9 mouse cellular contexts compared by ENCODE assay signal in the genomic region with DNA sequence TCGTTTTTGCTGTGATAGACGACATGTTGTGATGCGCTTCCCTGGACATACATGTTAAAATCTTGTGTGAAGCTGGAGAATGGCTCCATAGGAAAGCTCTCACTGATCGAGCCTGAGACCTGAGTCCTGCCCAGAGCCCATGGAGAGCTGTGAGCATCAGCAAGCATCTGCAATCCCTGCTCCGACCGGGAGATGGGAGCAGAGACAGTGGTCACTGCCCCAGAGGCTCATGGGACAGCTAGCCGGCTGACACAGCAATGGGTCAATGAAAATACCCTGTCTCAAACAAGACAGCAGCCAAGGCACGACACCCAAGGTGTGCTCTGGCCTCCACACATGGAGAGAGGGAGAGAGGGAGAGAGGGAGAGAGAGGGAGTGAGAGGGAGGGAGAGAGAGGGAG. TPM values are rescaled to one million over a fixed set of nuclear protein-coding genes. Genes with fewer than 3 reads are reported as not detected.
DNase-seq lines count a peak whose midpoint lies in the region; ATAC-seq lines count a peak whose summit lies in the region.
"Had no signal": no experiment of that assay in that cellular context is flagged by ENCODE, and none has a peak within 500 bp of the region (broad histone marks: within the 10 kb centered on the region; RNA-seq: fewer than 3 reads in every experiment).

No protein-coding gene starts in this region.

- peak overlapping the region; percentile 4; the same call in 1 of the 2 replicates for H3K27ac ChIP-seq in forebrain, embryonic 10.5 days
- no peak overlapping the region for H3K27ac ChIP-seq in forebrain, embryonic 15.5 days (replicated peaks)
- peak overlapping the region; percentile 24; the same call in 1 of the 2 replicates for H3K27ac ChIP-seq in midbrain, embryonic 10.5 days (replicated peaks)
- H3K27ac ChIP-seq in midbrain, embryonic 16.5 days (ENCODE audit: low read length), result no peak overlapping the region
- H3K27ac ChIP-seq in limb, embryonic 12.5 days, result no peak overlapping the region

- H3K9me3 ChIP-seq in forebrain, embryonic 10.5 days, result no peaks in the 10 kb centered on the region
- no peaks in the 10 kb centered on the region for H3K9me3 ChIP-seq in forebrain, embryonic 15.5 days
- H3K9me3 ChIP-seq in midbrain, embryonic 10.5 days (replicated peaks), result no peaks in the 10 kb centered on the region
- no peaks in the 10 kb centered on the region for H3K9me3 ChIP-seq in midbrain, embryonic 16.5 days (replicated peaks; ENCODE audit: control insufficient read depth, low read length, poor library complexity, severe bottlenecking)
- H3K9me3 ChIP-seq in limb, embryonic 12.5 days, result no peaks in the 10 kb centered on the region

- H3K27me3 ChIP-seq in forebrain, embryonic 10.5 days (ENCODE audit: poor library complexity, severe bottlenecking), result peaks cover 8% of the 10 kb centered on the region
- H3K27me3 ChIP-seq in forebrain, embryonic 15.5 days, result no peaks in the 10 kb centered on the region
- H3K27me3 ChIP-seq in midbrain, embryonic 10.5 days (ENCODE audit: low read depth, poor library complexity, severe bottlenecking), result 0 out of 2 replicates have a peak, but pooled peaks cover 5% of the 10 kb centered on the region
- H3K27me3 ChIP-seq in midbrain, embryonic 16.5 days (ENCODE audit: control insufficient read depth, insufficient read depth, low read depth, low read length), result no peaks in the 10 kb centered on the region
- no peaks in the 10 kb centered on the region for H3K27me3 ChIP-seq in limb, embryonic 12.5 days

- H3K36me3 ChIP-seq in forebrain, embryonic 10.5 days (replicated peaks), result no peaks in the 10 kb centered on the region
- H3K36me3 ChIP-seq in forebrain, embryonic 15.5 days, result no peaks in the 10 kb centered on the region
- H3K36me3 ChIP-seq in midbrain, embryonic 10.5 days, result no peaks in the 10 kb centered on the region
- no peaks in the 10 kb centered on the region for H3K36me3 ChIP-seq in midbrain, embryonic 16.5 days (ENCODE audit: control insufficient read depth, insufficient read depth, low read length)
- H3K36me3 ChIP-seq in limb, embryonic 12.5 days, result no peaks in the 10 kb centered on the region

- no peak overlapping the region for H3K4me3 ChIP-seq in forebrain, embryonic 10.5 days
- H3K4me3 ChIP-seq in forebrain, embryonic 15.5 days, result no peak overlapping the region
- H3K4me3 ChIP-seq in midbrain, embryonic 10.5 days, result no peak overlapping the region
- no peak overlapping the region for H3K4me3 ChIP-seq in midbrain, embryonic 16.5 days (ENCODE audit: low read depth, low read length)
- H3K4me3 ChIP-seq in limb, embryonic 12.5 days (replicated peaks), result no peak overlapping the region

- H3K4me1 ChIP-seq in forebrain, embryonic 10.5 days, result peaks cover 35% of the 10 kb centered on the region
- peaks cover 12% of the 10 kb centered on the region for H3K4me1 ChIP-seq in forebrain, embryonic 15.5 days
- peaks cover 37% of the 10 kb centered on the region for H3K4me1 ChIP-seq in midbrain, embryonic 10.5 days
- H3K4me1 ChIP-seq in midbrain, embryonic 16.5 days (ENCODE audit: control insufficient read depth, insufficient read depth, low read length), result peaks cover 22% of the 10 kb centered on the region
- H3K4me1 ChIP-seq in limb, embryonic 12.5 days (replicated peaks), result peaks cover 47% of the 10 kb centered on the region

- no peak overlapping the region for H3K4me2 ChIP-seq in forebrain, embryonic 15.5 days (replicated peaks)
- H3K4me2 ChIP-seq in midbrain, embryonic 16.5 days (ENCODE audit: low read length), result no peak overlapping the region
- H3K4me2 ChIP-seq in limb, embryonic 12.5 days, result no peak overlapping the region

- WGBS in forebrain, embryonic 10.5 days, result 48% methylated on average over 8 of the region's 8 CpGs
- 51% methylated on average over 8 of the region's 8 CpGs for WGBS in forebrain, embryonic 15.5 days
- 49% methylated on average over 8 of the region's 8 CpGs for WGBS in midbrain, embryonic 10.5 days
- 49% methylated on average over 8 of the region's 8 CpGs for WGBS in midbrain, embryonic 16.5 days
- 59% methylated on average over 8 of the region's 8 CpGs for WGBS in limb, embryonic 12.5 days

- no peak overlapping the region for H3K9ac ChIP-seq in forebrain, embryonic 15.5 days (replicated peaks)
- no peak overlapping the region for H3K9ac ChIP-seq in midbrain, embryonic 16.5 days (ENCODE audit: low read depth, low read length)
- peak overlapping the region; percentile 2; the same call in 1 of the 2 replicates for H3K9ac ChIP-seq in limb, embryonic 12.5 days (replicated peaks)

- DNase-seq in forebrain, embryonic 10.5 days (ENCODE audit: extremely low spot score, low spot score), result no peak
- DNase-seq in midbrain, embryonic 10.5 days (ENCODE audit: low spot score), result peak; percentile 38
- DNase-seq in testis, postnatal 10 days (ENCODE audit: low spot score), result peak; percentile 73
- DNase-seq in thymus, postnatal 4 days, result no peak
- DNase-seq in urinary bladder, postnatal 36 days (ENCODE audit: low spot score in 2 of 2), result no peak
- DNase-seq: cerebellum, adult 11 months had no signal

- no peak for ATAC-seq in forebrain, embryonic 15.5 days (replicated peaks)
- ATAC-seq in midbrain, embryonic 16.5 days, result no peak
- no peak for ATAC-seq in limb, embryonic 12.5 days (ENCODE audit: insufficient number of reproducible peaks, insufficient read depth, low FRiP score, low TSS enrichment, low read depth)

RNA-seq across cellular contexts. Expression of gene Phc2, which starts 26.6 kb away (rescaled TPM):
- polyA plus RNA-seq in forebrain, embryonic 10.5 days (2016; fragmentation: Nextera tagmentation; extraction: Ambion mirVana), result 23.3 and 23.4 TPM in 2 replicates
- polyA plus RNA-seq in forebrain, embryonic 15.5 days (2015; fragmentation: Nextera tagmentation; extraction: Ambion mirVana), result 88.3 and 102 TPM in 2 replicates
- polyA plus RNA-seq in midbrain, embryonic 10.5 days (2016; fragmentation: Nextera tagmentation; extraction: Ambion mirVana), result 20.8 and 30.0 TPM in 2 replicates
- 19.5 and 22.6 TPM in 2 replicates for polyA plus RNA-seq in midbrain, embryonic 16.5 days (2015; fragmentation: Nextera tagmentation; extraction: Ambion mirVana)
- polyA plus RNA-seq in limb, embryonic 12.5 days (2016; fragmentation: Nextera tagmentation; extraction: Ambion mirVana), result 69.0 and 81.6 TPM in 2 replicates

Comparison
In these comparisons a context has a peak if more than half of its experiments do, and no peak if none do; other contexts are left out.
1. H3K27ac ChIP-seq: peak in forebrain, embryonic 10.5 days (single experiment) and midbrain, embryonic 10.5 days (single experiment); none in forebrain, embryonic 15.5 days (single experiment), midbrain, embryonic 16.5 days (single experiment) and limb, embryonic 12.5 days (single experiment).
2. DNase-seq: peak in midbrain, embryonic 10.5 days (single experiment) and testis, postnatal 10 days (single experiment); none in forebrain, embryonic 10.5 days (single experiment), thymus, postnatal 4 days (single experiment) and urinary bladder, postnatal 36 days (0 of 2).